Mouse (Mus musculus): ENCODE measurements around the gene Tmem98.

Gene Tmem98

DNA sequence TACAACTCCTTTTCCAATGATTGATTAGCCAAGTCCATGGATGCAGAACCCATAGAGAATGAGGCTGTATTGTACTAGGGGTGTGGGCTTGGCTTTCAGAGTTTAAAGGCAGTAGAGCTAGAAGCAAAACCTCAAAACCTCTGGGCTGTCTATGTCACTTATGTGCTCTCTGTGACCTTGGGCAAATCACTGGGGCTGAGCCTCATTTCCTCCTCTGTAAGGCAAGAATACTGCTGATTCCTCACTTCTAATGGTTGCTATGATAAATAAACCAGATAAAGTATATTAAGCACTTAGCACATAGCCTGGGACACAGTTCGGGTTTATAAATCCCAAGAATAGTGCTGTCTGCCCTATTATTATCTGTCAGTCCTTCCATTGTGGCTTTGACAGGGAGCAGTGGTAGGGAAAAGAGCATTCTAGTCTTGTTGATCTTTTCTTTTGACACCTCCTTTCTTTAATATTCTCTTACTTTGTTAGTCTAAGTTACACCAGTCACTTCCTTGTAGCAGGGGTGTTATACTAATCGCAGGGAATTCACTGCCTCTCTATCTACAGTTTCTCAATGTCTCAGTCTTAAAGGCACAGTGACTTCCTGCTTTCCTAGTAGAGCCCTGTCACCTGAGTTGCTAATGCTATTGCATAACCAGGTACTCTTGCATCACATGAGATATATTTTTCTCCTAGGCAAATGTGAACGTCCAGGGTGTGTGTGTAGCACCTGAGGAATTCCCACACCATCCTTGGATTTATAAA is 18.1 kb upstream of the Tmem98 start:
- DNase-seq = no peak

DNA sequence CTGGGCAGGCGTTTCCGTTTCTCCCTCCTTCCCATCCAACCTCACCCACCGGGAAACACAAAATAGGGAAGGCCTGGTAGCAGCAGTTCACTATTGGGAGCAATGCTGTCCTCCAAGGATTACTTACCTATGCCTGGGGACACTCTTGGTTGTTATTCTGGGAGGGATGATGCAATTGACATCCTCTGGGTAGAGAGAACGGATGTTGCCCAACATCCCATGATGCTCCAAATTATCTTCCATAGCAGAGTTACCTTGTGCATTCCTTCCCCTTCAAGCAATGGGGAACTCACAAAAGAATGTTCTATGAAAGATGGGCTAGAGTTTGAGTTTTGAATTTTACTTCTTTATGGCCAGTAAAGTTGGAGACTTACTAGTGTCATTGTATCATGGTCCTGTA is 16.6 kb upstream of the Tmem98 start:
- DNase-seq = no peak

DNA sequence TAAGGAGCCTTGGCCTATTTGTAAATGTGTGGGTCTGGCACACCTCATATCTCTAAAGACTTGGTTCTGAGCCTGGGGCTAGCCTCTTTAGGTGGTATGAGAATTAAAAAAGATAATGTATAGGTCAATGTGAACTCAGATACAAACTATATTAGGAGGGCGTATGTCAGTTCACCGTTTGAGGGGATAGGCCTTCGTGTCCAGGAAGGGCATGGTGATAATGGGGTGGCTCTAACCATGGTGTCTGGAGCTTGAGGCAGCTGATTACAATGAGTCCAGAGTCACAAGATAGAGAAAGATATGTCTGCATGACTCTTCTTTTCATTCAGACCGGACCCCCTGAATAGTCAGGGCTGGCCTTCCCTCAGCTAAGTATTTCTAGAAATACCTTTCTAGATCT is 15.7 kb upstream of the Tmem98 start:
- DNase-seq = no peak

DNA sequence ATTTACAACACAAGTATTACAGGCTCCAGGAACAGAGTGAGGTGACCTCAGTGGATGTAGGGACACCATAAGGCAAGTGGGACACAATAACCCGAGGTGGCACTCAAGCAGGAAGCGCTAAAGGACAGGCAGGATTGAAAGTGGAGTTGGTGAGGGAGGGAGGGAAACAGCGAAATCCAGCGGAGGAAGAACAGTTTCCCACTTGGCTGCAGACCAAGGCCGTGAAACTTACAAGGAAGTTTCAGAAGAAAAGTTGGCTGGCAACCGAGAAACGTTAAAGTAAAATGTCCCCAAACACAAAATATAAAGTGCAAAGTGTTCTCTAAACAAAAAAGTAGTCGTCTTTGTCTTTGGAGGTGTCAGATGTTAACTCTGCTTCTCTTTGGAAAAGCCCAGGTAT is 14.5 kb upstream of the Tmem98 start:
- peak; percentile 35 to 51 for DNase-seq

DNA sequence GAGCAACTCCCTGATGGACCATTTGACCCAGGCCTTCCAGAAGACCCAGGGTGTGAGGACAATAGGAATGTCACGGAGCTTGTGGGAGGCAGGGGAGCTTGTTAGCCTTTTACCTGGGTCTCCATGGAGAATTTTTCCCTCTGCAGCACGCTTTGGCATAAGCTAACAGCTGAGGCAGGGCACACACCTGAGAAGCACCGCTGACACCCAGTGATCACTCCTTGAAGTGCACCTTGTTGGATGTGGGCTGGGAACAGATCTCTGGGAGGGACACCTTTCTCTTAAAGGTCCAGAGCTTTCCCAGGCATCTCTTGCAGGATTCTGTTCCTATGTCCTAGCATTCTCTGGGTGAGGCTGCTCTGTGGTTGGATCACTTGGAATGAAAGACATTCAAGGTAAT is 10.0 kb upstream of the Tmem98 start:
- peak; percentile 50 to 71 for DNase-seq

DNA sequence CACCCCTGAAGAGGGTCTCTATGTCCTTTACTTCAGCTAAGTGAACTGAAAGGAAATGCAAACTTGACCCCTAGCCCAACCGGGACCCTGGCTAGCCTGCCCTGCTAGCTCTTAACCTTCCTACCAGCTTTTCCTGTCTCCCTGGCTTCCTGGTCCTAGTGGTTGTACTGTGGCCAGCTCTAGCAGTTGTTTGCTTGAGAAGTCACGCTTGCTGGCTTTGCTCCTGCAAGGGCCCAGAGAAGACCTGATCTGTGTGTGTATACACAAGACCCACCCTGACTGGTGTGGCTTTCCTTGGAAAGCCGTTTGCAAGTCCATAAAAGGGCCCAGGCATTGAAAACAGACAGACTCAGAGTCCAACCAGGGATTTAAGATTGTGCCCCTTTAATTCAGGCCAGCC is 7.3 kb upstream of the Tmem98 start:
- DNase-seq = peak; percentile 51 to 56

DNA sequence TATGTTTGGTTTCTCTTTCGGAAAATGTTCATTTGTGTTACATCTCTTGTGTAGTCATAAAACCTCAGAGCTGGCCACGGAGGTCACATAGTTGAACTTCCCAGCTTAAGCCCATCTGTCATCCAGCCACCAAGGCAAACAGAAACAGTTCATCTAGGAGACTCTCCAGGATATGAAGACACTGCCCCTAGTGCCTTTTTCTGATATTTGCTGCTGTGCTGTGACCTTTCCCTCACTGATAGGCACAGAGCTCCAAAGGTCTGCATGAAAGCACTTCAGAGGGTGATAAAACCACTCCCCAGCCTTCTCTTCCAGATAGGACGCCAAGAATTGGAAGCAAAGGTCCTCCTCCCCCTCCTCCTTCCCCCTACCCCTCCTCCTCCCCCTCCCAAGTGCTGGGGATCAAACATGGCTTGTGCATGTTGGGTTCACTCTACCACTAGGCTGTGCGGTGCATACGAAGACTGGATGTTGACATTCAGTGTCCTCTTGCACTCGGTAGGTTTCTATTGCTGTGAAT is 1.4 kb upstream of the Tmem98 start:
- DNase-seq = peak; percentile 37 to 52

DNA sequence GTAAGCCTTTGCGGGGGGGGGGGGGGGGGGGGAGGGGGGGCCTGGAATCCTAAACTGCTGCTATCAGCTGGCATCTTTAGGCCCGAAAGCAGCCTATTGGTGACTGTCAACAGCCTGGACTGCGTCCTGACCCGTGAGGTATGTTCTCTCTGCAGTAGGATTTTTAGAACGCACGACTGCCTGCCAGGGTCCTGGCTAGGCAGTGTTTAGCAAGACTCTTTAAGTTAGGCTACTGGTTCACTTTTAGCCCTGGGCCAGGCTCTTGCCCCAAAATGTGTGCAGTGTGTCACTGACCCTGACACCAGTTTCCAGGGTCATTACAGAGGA is 346 bp upstream of the Tmem98 start:
- no peak for DNase-seq

DNA sequence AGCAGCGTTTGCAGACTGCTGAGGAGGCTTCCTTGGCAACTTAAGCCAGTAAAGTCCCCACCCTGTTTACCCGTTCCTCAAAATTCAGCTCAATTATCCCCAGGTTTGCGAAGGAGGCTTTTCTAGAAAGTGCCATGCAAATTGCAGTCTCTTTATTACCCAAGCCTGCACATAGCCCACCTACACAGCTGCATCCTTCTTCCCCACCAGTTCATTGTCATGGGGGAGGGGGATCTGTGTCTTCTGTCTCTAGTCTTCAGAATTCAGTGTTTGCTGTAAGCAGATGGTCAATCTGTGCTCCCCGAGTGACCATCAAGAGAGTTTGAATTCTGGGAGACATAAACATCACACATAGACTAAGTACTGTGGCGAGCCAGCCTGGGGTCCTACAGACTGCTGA is 1.2 kb downstream of the Tmem98 start:
- no peak for DNase-seq

DNA sequence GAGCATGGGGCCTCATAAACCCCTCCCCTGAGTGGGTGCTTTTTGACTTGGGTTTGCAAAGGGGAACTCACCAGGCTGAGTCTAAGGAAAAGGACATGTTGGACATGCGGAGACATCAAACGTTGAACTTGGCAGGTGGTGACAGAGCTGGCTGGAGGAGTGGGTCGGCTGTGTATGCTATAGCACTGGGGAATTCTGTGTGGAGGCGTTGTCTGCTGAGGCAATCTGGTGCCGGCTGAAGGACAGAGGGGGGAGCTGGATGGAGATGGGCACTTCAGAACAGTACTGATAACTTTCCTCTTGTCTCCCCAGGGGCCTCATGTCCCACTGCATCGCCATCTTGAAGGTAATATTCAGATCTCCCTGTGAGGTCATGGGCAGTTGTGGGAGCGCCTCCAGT is 5.4 kb downstream of the Tmem98 start:
- DNase-seq = no peak

DNA sequence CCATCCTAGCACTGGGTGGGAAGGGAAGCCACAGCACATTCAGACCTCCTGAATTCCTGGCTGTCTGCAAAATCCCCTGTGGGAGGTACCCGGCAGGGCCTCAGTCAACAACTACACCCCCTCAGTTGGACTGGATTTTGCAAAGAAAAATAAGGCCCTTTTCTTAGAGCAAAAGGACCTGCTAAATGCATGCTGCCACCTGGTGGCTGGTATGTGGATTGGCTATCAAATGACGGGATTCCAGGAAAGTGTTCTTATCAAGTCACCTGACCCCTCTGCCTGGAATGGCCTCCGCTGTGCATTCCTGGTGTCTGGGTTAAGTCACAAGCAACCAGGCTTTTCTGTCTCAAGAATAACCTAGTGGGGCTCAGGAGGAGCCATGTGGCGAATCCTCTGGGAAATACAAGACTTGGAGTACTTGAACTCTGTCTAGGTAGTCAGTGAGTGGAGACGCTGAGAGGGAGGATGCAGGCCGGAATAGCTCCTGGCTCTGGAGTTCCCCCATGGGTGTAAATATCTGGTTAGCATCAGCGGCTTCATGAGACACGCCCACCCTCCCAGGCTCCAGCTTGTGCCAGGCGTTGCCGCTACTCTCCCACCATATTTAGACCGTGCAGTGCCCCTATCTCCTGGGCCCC is 8.2 kb downstream of the Tmem98 start:
- peak; percentile 86 to 89 for DNase-seq

DNA sequence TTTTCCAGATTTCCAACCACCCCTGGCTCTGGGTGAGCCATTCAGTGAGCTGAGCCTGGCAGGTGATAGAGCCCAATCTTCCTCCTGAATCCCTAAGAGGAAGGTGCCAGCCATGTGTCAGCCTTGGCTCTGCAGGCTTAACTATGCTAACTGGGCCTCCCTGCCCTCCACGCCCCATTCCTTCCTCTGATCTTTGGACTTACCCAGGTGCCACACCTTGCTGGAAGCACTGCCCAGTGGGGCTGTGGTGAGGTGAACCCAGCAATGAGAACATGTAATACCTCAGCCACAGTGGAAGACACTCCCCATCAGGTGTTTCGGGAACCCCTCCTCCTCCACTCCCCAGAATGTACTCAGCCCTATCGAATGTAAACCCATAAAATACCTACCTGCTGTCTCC is 10.1 kb downstream of the Tmem98 start:
- no peak for DNase-seq

DNA sequence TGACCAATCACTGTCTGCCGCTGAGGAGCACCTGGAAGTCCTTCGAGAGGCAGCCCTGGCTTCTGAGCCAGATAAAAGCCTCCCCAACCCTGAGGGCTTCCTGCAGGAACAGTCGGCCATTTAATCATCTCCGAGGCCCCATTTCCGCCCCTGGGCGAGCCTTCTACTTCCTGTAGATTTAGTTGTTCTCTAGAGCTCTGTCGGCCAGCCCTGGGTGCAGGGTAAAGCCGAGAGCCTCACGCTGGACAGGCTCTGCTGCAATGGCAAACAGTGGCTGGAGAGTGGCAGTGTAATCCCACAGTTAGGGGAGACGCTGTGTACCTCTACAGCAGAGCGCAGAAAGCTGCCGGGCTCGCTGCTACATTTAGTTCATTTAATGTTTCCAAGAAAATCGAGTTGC is 11.3 kb downstream of the Tmem98 start:
- peak; percentile 41 to 55 for DNase-seq

DNA sequence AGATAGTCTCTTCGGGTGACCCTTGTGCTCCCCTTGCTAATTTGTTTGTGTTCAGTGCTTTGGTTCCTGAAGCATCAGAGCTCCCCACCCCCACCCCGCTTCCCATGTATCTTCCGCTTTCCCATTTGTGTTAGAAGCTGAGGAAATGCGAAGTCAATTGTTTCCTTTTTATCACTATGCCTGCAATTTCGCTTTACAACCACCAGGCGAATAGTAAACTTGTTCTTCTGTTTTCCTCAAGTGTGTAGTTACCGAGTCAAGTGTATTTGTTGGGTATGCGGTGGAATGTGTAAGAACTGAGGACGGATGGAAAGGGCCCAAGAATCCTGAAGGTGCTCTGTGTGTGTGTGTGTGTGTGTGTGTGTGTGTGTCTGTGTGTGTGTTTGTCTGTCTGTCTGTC is 11.8 kb downstream of the Tmem98 start:
- no peak for DNase-seq

DNA sequence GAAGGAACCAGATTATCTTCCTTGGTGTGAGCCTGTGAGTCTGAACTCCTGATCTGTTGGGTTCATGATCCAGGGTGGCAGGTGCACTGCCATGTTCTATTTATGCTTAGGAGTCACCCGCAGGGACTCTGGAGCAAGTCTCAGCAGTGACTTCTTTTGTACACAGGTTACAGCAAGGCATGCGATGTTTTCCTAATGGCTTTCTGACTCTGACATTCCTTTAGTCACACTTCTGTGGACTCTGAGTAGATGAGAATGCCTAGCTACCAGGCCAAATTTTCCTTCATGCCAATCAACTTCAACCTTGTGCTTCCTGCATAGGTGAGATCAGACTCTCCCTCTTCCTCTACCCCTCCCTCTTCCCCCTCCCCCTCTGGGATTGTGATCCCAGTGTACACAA is 25.4 kb downstream of the Tmem98 start:
- no peak for DNase-seq

DNA sequence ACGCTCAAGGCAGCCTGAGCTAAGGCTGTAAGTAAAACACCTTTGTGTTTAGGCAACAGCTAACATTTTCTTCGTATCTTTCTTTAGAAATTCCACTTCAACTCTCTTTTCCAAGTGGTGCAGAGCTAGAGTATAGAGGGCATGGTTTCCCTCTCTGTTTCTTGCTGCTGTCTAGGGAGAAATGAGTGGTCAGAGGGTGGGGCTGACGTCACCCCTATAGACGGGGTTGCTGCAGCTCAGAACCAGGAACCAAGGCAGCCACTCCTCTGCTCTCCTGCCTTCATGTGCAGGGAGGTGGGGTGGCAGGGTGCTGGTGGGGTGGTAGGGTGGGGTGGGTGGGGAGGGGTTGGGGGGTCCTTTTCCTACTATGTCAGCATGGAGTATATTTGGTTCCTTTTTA is 25.9 kb downstream of the Tmem98 start:
- DNase-seq = no peak

DNA sequence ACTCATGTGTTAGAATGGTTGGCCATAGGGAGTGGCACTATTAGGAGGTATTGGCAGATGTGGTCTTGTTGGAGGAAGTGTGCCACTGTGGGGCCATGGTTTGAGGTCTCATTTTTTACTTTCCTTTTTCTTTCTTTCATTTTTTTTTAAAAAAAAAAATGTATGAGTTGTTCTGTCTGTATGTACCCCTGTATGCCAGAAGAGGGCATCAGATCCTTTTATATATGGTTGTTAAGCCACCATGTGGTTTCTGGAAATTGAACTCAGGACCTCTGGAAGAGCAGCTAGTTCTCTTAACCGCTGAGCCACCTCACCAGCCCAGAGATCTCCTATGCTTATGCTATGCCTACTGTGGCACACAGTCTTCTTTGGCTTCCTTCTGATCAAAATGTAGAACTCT is 28.7 kb downstream of the Tmem98 start:
- no peak for DNase-seq

DNA sequence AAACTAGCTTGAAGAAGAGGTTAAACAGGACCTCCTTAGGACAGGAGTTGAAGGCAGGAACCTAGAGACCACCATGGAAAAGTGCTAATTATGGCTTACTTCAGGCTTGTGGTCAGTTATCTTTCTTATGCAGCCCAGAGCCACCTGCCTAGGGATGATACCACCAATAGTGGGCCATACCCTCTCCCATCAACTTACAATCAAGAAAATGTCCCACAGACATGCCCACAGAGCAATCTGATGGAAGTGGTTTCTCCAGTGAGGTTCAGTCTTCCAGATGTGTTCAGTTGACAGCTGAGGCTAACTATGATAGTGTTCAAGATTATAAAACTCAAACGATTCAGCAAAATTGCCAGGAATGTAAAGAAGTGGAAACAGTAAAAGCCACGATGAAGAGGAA is 33.5 kb downstream of the Tmem98 start:
- DNase-seq = no peak

DNA sequence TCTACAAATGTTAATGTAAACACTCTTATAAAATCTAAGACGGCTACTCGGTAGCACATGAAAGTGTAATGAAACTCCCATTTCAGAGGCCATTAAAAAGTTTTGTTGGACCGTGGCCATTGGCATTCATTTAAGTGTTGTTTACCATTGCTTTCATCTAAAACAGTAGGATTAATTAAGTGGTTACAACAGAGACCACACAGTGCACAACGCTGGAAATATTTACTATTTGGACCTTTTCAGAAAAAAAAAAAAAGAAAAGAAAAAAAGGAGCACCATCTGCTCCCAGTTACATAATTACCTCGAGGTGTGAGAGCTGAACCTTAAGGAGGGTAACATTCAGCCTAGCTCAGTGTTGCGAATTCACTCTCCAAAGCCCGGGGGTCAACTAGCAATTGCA is 35.5 kb downstream of the Tmem98 start:
- DNase-seq = no peak

DNA sequence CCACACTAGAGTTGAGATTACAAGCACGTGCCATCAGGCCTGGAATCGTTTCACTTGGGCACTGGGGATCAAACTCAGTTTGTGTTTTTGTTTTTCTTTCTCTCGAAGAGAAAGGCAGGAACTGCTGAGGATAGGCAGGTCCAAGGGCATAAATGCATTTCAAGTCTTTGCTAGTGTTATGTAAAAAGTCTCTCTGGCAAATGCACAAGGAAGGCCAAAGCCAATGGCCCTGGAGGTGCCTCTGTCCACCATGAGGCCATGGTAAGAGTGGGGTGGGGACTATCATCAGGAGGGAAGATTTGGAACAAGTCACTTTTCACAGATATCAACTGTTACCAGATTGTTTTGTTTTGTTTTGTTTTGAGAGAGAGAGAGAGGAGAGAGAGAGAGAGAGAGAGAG is 36.1 kb downstream of the Tmem98 start:
- no peak for DNase-seq

DNA sequence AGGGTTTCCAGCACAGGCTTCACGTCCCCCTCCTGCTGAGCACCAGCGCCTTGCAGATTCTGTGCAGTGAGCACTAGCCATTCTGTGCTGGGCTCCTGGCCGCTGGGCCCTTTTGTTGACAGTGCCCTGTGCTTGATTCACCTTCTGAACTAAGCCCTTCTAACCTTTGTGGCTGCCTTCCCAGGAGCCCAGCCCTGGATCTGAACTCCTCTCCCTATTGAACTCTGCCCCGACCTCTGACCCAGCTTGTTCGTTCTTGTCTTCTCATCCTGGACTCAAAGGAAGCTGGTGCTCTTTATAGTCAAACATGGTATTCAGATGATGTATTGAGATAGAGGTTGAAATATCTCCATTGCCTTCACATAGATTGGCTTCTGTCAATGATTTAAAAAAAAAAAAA is 38.2 kb downstream of the Tmem98 start:
- DNase-seq = no peak

DNA sequence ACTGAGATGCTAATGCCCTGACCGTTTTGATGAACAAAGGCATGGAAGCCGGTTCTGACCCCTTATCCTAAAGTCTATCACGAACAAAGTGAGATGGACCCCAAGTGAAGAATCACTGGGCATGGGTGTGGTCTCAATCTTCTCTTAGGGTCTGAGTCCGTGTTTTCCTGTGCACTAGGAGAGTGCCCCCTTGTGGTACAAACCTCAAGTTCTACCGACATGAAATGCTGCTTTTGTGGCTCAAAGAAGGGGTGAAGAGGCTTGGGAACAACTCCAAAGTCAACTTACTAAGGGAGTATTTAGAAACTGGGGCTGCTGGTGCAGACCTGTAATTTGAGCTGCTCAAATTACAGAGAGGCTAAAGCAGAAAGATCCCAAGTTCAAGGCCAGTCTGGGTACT is 41.9 kb downstream of the Tmem98 start:
- peak; percentile 24 to 48 for DNase-seq

DNA sequence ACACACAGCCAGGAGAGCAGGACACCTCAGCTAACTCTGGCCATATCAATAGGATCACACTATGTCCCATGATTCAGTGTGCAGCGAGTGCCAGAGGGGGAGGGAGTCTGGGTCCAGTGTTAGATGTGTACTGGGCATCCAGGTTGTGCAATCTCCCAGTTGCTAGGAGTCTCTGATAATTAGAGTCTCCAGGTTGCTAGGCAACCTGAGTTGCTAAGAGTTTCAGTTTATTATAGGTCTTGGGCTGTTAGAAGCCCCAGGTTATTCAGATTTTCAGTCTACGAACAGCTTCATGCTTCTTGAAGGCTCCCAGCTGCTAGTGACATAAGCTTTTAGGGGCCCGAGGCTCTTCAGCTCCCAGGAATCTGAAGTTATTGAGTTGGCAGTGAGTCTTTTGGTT is 43.0 kb downstream of the Tmem98 start:
- DNase-seq = no peak

DNA sequence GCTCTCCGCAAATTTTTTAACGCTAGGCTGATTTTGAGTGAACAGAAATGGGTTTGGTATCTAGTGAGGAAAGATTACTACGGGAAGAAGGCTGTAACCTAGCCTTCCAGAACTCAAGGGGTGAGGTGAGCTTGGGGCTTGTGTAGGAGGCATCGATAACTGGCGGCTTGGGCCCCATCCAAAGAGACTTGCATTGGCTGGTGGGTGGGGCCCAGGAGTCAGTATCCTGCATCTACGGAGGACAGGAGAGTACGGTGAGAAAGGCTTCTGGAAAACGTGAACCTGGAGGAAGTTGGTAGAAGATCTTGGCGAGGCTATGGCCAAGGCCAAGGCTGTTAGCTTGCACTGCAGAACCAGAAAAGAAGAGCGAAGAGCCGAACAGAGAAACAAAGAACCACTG is 44.5 kb downstream of the Tmem98 start:
- no peak for DNase-seq

DNA sequence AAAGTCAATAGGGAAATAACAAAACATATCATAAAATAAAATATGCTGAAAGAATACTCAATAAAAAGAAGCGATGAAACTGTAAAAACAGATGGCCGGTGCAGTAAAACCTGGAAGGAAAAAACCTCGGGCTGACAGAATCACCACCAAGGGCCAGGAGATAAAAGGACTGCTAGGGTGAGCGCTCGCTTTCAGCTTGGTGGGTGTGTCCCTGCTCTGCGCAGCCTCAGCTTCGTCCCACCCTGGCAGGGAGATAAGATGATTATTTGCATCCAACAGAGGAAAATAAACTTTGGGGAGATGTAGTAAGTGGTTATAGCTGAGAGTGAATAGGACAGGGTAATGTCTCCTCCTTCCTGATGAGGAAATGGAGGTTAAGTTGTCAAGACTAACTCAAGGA is 44.9 kb downstream of the Tmem98 start:
- DNase-seq = no peak
